Mouse (Mus musculus) megakaryocyte, embryonic 14.5 days (primary cell): ENCODE data around the gene Notch1. TPM values are rescaled to one million over a fixed set of nuclear protein-coding genes. Genes with fewer than 3 reads are reported as not detected.

Source experiments
- H3K27me3 ChIP-seq: replicated peaks from 2 replicates; pipeline ENCODE3; 2012; ENCODE audit warnings: inconsistent platforms
- H3K36me3 ChIP-seq: replicated peaks from 2 replicates; pipeline ENCODE3; 2012; ENCODE audit warnings: low read length, inconsistent platforms, mixed read lengths
- H3K4me1 ChIP-seq: 2 replicates; pipeline ENCODE4 v1.6.1; 2012; ENCODE audit warnings: inconsistent platforms
- H3K4me3 ChIP-seq: replicated peaks from 2 replicates; pipeline ENCODE3; 2012; ENCODE audit warnings: moderate library complexity, mild to moderate bottlenecking, inconsistent platforms
- H3K9me3 ChIP-seq: 2 replicates; pipeline ENCODE4 v1.6.1; 2012; ENCODE audit warnings: inconsistent platforms
- FLI1 ChIP-seq: IDR thresholded peaks from 2 replicates; pipeline ENCODE4 v1.6.1; 2012; ENCODE audit warnings: low read length, inconsistent platforms, mixed read lengths
- GATA1 ChIP-seq: IDR thresholded peaks from 3 replicates; pipeline ENCODE4 v1.6.1; 2012; ENCODE audit warnings: mixed read lengths, low read length, inconsistent platforms, borderline replicate concordance
- polyA plus RNA-seq: library from polyadenylated mRNA; stranded (reverse); fragments of >175 nt; gene quantifications from 2 replicates; pipeline ENCODE4 v1.2.3, GENCODE M21; 2012; ENCODE audit warnings: low replicate concordance; ENCODE audit not compliant: insufficient read depth

Gene Notch1
- polyA plus RNA-seq, 1 experiment, result 4.2 TPM

DNA sequence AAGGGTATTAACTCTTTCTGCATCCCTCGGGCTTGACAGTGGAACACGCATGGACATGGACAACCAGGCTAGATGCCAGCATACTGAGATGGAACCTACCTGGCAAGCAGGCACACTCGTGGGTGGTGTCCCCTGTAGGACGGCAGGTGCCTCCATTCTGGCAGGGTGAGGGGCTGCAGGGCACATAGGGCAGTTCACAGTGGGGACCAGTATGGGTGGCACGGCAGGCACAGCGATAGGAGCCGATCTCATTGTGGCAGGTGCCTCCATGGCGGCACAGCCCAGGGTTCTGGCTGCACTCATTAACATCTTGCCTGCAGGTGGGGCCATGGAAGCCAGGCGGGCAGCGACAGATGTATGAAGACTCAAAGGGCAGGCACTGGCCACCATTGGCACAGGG, 32.3 kb downstream of the Notch1 start:
- H3K36me3 ChIP-seq, result peaks cover 33% of the 10 kb centered on the region
- peaks cover 66% of the 10 kb centered on the region for H3K4me1 ChIP-seq
- H3K27me3 ChIP-seq, result peaks cover 92% of the 10 kb centered on the region
- no peak for TF ChIP-seq GATA1
- TF ChIP-seq FLI1, result no peak
- peak overlapping the region; percentile 78 for H3K4me3 ChIP-seq
- no peaks in the 10 kb centered on the region for H3K9me3 ChIP-seq

DNA sequence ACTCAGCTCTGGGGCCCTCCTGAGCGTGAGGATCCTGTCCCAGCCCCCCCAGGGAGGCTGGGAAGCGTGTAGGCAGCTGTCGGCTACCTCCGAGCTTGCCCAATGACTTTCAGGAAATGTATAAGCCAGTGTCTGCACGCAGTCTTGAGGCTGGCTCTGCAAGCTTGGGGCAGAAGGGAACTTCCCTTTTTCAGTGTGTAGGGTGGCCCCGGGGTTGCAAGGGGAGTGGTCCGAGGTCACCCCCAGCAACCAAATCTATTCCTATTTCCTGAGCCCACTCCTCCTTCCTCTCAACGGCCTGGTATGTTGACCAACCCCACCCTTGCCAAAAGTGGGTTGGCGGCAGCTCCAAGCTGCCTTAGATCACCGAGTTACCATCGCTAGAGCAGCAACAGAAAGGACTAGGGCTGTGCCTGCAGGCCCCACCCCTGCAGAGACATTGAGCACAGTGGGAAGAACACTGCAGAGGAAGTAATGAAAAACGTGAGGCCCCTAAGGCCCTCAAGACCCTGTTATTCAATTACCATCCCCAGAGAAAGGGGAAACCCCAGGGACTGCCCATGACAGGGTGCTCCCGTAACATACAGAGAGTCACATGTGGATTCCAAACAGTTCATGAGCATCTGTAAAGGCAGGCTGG, 33.1 kb downstream of the Notch1 start:
- H3K4me3 ChIP-seq, result peak overlapping the region; percentile 83
- no peaks in the 10 kb centered on the region for H3K9me3 ChIP-seq
- TF ChIP-seq FLI1 (no peak), GATA1 (no peak)
- H3K27me3 ChIP-seq, result peaks cover 91% of the 10 kb centered on the region
- peaks cover 41% of the 10 kb centered on the region for H3K36me3 ChIP-seq
- peaks cover 61% of the 10 kb centered on the region for H3K4me1 ChIP-seq

DNA sequence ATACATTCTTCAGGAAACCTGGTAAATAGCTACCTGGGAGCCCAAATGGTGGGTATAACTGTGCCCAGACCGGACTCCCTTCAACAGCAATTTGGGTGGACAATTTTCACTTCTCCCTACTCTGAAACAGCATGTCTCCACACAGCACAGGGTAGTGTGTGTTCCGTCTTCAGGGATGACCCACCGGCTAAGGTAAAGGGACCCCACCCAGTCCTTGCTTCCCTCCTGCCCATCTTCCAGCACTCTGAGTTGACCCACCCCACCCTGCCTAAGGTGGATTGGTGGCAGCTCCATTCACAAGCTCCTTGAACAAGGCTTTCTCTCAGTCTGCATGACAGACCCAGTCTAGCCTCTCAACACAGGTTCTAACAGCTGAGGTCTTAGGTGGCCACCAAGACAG, 33.6 kb downstream of the Notch1 start:
- H3K9me3 ChIP-seq, result no peaks in the 10 kb centered on the region
- peaks cover 91% of the 10 kb centered on the region for H3K27me3 ChIP-seq
- peaks cover 61% of the 10 kb centered on the region for H3K4me1 ChIP-seq
- no peak for TF ChIP-seq FLI1
- TF ChIP-seq GATA1, result no peak
- peaks cover 47% of the 10 kb centered on the region for H3K36me3 ChIP-seq
- H3K4me3 ChIP-seq, result peak overlapping the region; percentile 83

DNA sequence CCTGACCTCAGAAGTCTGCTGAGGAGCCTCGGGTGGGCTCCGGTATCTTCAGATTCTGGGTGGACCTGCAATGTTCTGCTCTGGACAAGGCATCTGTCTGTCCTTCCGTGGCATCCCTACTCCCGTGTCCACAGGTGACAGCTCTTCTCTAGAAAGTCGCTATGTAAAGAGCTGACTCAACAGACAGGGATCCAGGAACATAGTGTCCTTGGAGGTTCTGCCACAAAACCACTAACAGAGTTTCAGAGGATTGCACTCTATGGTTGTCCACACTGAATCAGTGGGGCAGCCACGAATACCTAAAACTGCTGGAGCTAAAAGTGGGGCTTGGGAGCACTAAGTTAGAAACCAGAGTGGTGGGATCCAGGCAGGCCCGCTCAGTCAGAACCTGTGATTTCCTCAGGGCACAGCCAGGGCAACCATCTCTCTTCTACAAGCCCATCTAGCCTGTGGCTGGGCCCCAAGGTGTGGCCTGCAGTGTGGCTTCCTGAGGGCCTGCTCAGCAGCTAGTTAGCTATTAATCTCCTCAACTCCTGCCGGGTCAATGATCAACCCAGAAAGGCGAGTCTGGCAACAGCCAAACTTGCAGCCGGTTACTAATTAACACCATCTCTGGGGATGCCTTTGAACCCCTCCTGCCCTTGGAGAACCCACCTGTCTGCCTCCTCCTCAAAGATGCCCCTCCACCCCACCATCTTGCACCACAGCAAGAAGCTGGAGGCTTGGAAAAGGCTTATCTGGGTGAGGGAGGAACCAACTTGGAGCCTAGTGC, 34.6 kb downstream of the Notch1 start:
- Histone ChIP-seq H3K36me3 (peaks cover 56% of the 10 kb centered on the region), H3K4me1 (peaks cover 55% of the 10 kb centered on the region)

DNA sequence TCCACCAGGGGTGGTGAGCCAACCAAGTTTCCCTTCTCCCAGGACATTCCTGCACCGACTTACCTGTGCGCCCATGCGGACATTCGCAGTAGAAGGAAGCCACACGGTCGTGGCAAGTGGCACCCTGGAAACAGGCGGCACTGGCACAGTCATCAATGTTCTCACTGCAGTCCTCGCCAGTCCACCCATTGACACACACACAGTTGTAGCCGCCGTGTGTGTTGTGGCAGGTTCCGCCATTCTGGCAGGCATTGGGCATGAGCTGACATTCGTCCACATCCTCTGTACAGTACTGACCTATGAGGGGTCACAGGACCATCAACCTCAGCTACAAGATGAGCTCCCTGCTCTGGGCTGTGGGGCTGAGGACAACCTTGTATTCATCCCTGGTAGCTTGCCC, 35.6 kb downstream of the Notch1 start:
- Histone ChIP-seq H3K9me3 (no peaks in the 10 kb centered on the region), H3K4me1 (peaks cover 56% of the 10 kb centered on the region), H3K36me3 (peaks cover 65% of the 10 kb centered on the region), H3K4me3 (no peak overlapping the region), H3K27me3 (peaks cover 88% of the 10 kb centered on the region)
- no peak for TF ChIP-seq FLI1

More for the DNA sequence above, 34.6 kb downstream of the Notch1 start:
- H3K9me3 ChIP-seq, result no peaks in the 10 kb centered on the region
- TF ChIP-seq GATA1 (no peak), FLI1 (no peak)
- no peak overlapping the region for H3K4me3 ChIP-seq
- peaks cover 91% of the 10 kb centered on the region for H3K27me3 ChIP-seq

DNA sequence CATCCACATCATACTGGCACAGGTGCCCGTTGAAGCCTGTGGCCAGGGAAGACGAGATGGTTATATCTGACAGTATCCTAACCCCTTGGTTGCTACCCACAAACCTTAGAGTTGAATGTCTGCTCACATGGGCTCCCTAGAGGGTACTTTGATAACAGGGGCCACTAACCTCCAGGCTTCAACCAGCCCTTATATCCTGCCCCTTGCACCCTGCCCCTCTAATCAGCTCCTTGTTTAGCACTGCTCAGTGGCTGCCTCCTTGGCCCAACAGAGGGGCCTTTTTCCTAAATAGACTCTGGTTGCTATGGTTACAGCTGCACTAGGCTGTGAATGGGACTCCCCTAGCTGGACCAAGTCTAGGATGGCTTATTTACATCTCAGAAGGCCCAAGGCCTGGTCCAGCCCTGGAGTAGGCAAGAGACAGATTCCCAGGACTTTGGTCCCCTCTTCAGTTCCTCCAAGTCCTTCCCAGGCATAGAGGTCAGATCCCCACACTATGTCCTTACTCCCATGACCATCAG, 37.7 kb downstream of the Notch1 start:
- peaks cover 57% of the 10 kb centered on the region for H3K4me1 ChIP-seq
- no peak overlapping the region for H3K4me3 ChIP-seq
- peaks cover 84% of the 10 kb centered on the region for H3K27me3 ChIP-seq
- no peaks in the 10 kb centered on the region for H3K9me3 ChIP-seq
- peaks cover 66% of the 10 kb centered on the region for H3K36me3 ChIP-seq
- no peak for TF ChIP-seq GATA1
- no peak for TF ChIP-seq FLI1

DNA sequence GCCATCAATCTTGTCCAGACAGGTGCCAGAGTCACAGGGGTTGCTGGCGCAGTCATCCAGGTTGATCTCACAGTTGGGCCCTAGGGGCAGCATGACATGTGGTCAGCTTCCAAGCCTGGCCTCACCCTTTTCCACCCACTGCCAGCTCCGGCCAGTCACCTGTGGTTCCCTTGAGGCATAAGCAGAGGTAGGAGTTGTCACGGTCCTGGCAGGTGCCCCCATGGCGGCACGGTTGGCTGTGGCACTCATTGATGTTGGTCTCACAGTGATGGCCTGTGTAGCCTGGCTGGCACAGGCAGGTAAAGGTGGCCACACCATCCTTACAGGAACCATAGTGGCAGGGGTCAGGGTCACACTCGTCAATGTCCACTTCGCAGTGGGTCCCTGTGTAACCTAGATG, 38.6 kb downstream of the Notch1 start:
- TF ChIP-seq FLI1 (no peak), GATA1 (no peak)
- Histone ChIP-seq H3K27me3 (peaks cover 86% of the 10 kb centered on the region), H3K4me1 (peaks cover 50% of the 10 kb centered on the region), H3K9me3 (no peaks in the 10 kb centered on the region), H3K4me3 (no peak overlapping the region), H3K36me3 (peaks cover 74% of the 10 kb centered on the region)

DNA sequence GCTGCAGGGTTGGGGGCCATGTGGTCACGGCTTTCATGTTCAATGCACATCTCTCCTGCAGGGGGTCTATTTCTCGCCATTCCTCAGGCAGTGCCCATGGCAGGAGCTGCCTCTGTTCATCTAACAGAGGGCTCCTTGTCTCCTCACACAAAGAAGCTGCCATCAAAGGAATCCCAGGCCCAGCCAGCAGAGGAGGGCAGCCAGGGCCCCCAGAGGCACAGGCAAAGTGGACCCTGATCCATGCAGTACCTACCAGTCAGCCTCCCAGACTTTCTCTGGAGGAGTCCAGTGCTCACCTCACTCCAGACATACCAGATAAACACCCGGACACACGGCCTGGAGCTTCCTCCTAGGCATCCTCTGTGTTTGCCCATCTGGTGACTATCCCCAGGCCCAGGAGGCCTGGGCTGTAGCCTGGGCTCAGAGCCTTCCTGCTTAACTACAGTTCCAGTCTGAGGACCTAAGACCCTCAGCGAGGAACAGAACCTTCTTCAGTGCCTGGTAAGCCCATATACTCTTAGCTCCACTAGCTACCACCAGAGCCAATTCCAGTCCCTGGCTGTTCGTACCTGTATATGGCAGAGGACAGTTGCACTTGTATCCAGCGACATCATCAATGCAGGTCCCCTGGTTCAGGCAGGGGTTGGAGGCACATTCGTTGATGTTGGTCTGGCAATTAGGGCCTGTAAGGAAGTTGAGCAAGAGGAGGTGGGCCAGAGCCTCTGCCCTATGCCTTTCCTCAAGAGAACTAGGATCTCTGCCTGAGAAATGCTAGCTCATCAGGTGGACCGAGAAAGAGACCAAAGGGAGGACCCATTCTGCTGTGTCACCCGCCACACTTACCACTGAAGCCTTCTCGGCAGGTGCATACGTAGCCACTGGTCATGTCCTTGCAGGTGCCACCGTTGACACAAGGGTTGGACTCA, 40.7 kb downstream of the Notch1 start:
- H3K36me3 ChIP-seq, result peaks cover 84% of the 10 kb centered on the region
- H3K4me3 ChIP-seq, result peak overlapping the region; percentile 40
- peaks cover 47% of the 10 kb centered on the region for H3K4me1 ChIP-seq
- H3K27me3 ChIP-seq, result peaks cover 83% of the 10 kb centered on the region
- no peaks in the 10 kb centered on the region for H3K9me3 ChIP-seq
- TF ChIP-seq GATA1, result no peak
- TF ChIP-seq FLI1, result no peak

DNA sequence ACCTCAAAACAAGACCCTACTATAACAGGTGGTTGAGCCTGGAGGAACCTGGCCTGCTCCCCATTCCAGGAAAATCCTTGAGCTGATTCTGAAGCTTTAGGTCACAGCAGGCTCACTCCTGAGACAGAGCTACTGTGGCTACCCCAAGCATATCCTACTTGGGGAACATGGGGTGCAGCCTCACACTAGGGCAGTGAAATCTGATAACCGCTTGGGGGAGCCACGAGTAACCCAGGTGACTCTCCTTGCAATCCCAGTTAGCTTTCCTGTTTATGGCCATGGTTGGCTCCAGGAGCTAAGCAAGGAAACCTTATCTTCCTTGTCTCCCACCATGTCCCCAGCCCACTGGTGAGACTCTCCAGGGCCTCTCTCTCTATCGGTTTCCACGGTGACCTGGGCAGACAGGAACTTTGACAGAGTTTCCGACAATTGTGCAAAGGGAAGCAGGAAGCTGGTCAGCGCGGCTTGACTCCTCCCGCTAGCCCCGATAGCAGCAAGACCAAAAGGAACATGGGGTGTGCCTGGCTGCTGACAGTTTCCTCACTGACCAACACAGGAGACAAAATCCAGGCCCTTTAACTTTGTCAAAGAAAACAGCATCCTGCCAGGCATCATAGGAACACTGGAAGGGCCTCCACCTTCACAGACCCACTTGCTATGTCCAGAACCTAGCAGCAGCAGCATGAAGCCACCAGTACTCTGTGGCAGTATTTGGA, 41.5 kb downstream of the Notch1 start:
- peaks cover 84% of the 10 kb centered on the region for H3K27me3 ChIP-seq
- H3K9me3 ChIP-seq, result no peaks in the 10 kb centered on the region
- TF ChIP-seq GATA1, result no peak
- TF ChIP-seq FLI1, result no peak
- H3K4me1 ChIP-seq, result peaks cover 47% of the 10 kb centered on the region
- H3K4me3 ChIP-seq, result peak overlapping the region; percentile 21
- peaks cover 85% of the 10 kb centered on the region for H3K36me3 ChIP-seq
